Mouse (Mus musculus): Measurements from ENCODE around the gene Tbx3. TPM values are rescaled to one million over a fixed set of nuclear protein-coding genes. Genes with fewer than 3 reads are reported as not detected.

Gene Tbx3
- not detected in 2 replicates for polyA plus RNA-seq (2012)

DNA sequence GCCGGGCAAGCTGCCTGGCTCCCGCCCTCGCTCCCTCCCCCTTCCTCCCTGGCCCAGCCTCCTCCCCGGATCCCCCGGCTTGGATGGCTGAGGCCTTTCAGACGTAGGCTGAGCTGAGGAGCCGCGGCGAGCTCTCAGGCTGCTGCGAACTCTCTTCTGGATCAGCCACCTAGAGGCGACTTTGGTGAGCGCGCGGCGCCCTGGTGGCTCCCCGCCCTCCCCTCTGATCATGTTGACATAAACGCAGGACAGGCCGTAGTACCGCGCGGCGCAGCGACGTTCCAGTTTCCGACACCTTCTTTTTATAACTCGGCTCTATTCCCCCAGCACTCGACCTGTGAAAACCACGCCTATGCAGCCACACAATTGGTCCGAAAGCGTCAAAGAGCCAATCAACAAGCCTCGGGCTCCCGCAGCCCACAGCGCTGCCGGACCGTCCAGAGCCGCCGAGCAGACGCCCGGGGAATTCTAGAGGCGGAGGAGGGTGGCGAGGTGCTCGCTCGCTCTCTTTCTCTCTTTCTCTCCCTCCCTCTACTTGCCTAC is at the start of gene Tbx3:
Gene Tbx3, plus strand, starts transcription at position 104 of the 543 bp plus-strand sequence.
- no peaks in the 10 kb centered on the region for H3K9me3 ChIP-seq (ENCODE audit: control insufficient read depth, low read length)
- peak within 1 kb of the TSS; percentile 52 for H3K4me3 ChIP-seq (replicated peaks)
- peaks cover 99% of the 10 kb centered on the region for H3K27me3 ChIP-seq (ENCODE audit: control insufficient read depth)
- no peaks in the 10 kb centered on the region for H3K36me3 ChIP-seq (ENCODE audit: control insufficient read depth)
- H3K4me1 ChIP-seq (ENCODE audit: control insufficient read depth), result no peaks in the 10 kb centered on the region
- no peak for TF ChIP-seq TAL1 (IDR thresholded peaks at IDR 0.05; ENCODE audit: low read length)
- TF ChIP-seq GATA1 (IDR thresholded peaks at IDR 0.05; ENCODE audit: low read length), result no peak

DNA sequence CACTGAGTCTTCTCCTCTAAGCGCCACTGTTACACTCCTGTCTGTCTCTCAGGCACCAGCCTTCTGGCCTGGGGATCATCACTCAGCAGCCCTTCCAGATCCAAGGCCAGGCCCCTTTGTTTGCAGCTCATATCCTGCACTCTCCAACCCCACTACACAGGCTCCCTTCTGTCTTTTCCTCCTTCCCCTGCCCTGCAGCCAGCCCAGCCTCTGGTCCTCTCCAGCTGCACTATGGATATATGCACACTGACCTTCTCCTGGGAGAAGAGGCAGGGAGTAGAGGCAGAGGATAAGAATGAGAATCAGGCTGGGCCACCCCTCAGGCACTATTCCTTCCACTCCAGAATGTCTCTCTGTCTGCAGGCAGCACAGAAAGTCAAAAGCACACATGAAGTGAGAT is 48.4 kb upstream of the Tbx3 start:
- no peak overlapping the region for H3K4me3 ChIP-seq (replicated peaks)
- TF ChIP-seq TAL1 (IDR thresholded peaks at IDR 0.05; ENCODE audit: low read length), result no peak
- TF ChIP-seq GATA1 (IDR thresholded peaks at IDR 0.05; ENCODE audit: low read length), result no peak
- H3K36me3 ChIP-seq (ENCODE audit: control insufficient read depth), result no peaks in the 10 kb centered on the region
- H3K27me3 ChIP-seq (ENCODE audit: control insufficient read depth), result peaks cover 16% of the 10 kb centered on the region
- no peaks in the 10 kb centered on the region for H3K4me1 ChIP-seq (ENCODE audit: control insufficient read depth)
- no peaks in the 10 kb centered on the region for H3K9me3 ChIP-seq (ENCODE audit: control insufficient read depth, low read length)

DNA sequence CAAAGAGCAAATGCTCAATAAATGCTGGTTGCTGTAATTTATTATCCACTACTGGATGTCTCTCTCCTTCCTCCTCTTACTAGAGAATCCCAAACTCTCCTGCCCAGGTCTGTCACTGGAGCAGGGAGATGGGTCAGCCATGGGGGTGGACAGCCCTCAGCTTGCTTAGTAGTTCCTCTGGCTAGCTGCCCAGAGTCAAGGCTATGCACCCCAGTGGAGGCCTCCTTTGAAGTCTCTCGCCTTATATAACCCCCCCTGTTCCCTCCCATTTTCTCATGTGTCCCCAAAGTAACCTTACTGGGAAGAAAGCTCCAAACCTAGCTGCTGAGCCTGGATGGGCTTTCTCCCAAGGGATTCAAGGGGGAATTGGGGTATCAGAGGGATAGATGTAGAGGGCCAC is 45.9 kb upstream of the Tbx3 start:
- no peak overlapping the region for H3K4me3 ChIP-seq (replicated peaks)
- no peaks in the 10 kb centered on the region for H3K4me1 ChIP-seq (ENCODE audit: control insufficient read depth)
- TF ChIP-seq TAL1 (IDR thresholded peaks at IDR 0.05; ENCODE audit: low read length) (no peak), GATA1 (IDR thresholded peaks at IDR 0.05; ENCODE audit: low read length) (no peak)
- no peaks in the 10 kb centered on the region for H3K36me3 ChIP-seq (ENCODE audit: control insufficient read depth)
- H3K27me3 ChIP-seq (ENCODE audit: control insufficient read depth), result peaks cover 27% of the 10 kb centered on the region
- no peaks in the 10 kb centered on the region for H3K9me3 ChIP-seq (ENCODE audit: control insufficient read depth, low read length)

DNA sequence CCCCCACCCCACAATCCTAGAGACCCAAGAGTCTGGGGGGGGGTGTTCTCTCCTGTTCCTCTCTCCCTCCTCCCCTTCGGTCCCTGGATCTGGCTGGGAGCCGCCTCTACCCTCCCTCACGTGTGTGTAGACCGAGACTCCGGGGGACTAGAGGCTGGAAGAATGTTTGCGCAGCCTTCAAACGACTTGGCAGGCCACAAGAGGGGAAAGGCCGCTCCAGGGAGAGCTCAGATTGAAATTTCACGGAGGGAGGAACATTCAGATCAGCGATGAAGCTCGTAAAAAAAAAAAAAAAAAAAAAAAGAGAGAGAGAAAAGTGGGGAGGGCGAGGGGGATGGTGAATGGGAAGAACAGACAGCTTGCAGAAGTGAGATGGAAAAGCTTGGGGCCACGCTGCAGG is 44.9 kb upstream of the Tbx3 start:
- TF ChIP-seq GATA1 (IDR thresholded peaks at IDR 0.05; ENCODE audit: low read length), result no peak
- TF ChIP-seq TAL1 (IDR thresholded peaks at IDR 0.05; ENCODE audit: low read length), result no peak
- H3K27me3 ChIP-seq (ENCODE audit: control insufficient read depth), result peaks cover 27% of the 10 kb centered on the region
- H3K36me3 ChIP-seq (ENCODE audit: control insufficient read depth), result no peaks in the 10 kb centered on the region
- H3K9me3 ChIP-seq (ENCODE audit: control insufficient read depth, low read length), result no peaks in the 10 kb centered on the region
- no peak overlapping the region for H3K4me3 ChIP-seq (replicated peaks)
- no peaks in the 10 kb centered on the region for H3K4me1 ChIP-seq (ENCODE audit: control insufficient read depth)

DNA sequence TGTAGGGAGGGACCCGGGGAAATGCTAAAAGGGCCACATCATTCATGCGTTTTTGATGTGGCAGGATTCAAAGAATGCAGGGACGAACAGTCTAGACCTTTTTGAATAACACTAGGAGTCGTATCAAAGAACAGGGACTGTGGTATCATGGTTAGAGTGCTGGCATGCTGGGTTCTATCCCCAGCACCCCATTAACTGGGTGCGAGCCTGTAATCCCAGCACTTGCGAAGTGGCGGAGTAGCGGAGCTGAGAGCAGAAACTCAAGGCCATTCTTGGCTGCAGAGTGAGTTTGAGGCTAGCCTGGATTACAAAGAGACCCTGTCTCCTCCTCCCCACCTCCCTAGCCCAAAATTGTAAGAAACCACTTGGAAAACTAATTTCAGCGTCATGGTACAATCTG is 44.3 kb upstream of the Tbx3 start:
- H3K9me3 ChIP-seq (ENCODE audit: control insufficient read depth, low read length), result no peaks in the 10 kb centered on the region
- no peak for TF ChIP-seq GATA1 (IDR thresholded peaks at IDR 0.05; ENCODE audit: low read length)
- no peak for TF ChIP-seq TAL1 (IDR thresholded peaks at IDR 0.05; ENCODE audit: low read length)
- H3K4me3 ChIP-seq (replicated peaks), result no peak overlapping the region
- peaks cover 27% of the 10 kb centered on the region for H3K27me3 ChIP-seq (ENCODE audit: control insufficient read depth)
- no peaks in the 10 kb centered on the region for H3K36me3 ChIP-seq (ENCODE audit: control insufficient read depth)
- H3K4me1 ChIP-seq (ENCODE audit: control insufficient read depth), result no peaks in the 10 kb centered on the region

DNA sequence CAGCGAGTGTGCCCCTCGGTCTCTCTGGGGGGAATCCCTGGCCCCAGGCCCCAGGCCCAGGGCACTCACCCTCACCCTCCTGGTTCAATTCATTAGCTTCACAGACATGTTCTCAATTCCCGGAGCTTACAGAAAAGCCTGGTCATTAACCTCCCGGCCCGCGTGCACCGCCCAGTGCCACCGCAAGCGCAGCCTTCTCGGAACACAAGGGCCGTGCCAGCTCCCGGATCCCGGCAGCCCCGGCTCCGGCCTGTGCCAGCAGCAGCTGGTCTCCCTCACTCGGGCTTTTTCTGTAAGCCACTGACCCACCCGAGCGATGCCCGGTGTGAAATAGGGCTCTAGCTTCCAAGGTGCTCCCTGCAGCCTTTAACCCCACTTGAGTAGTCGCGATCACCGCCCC is 43.8 kb upstream of the Tbx3 start:
- Histone ChIP-seq H3K4me1 (ENCODE audit: control insufficient read depth) (no peaks in the 10 kb centered on the region), H3K9me3 (ENCODE audit: control insufficient read depth, low read length) (no peaks in the 10 kb centered on the region), H3K4me3 (replicated peaks) (no peak overlapping the region), H3K27me3 (ENCODE audit: control insufficient read depth) (peaks cover 27% of the 10 kb centered on the region), H3K36me3 (ENCODE audit: control insufficient read depth) (no peaks in the 10 kb centered on the region)
- TF ChIP-seq TAL1 (IDR thresholded peaks at IDR 0.05; ENCODE audit: low read length) (no peak), GATA1 (IDR thresholded peaks at IDR 0.05; ENCODE audit: low read length) (no peak)

DNA sequence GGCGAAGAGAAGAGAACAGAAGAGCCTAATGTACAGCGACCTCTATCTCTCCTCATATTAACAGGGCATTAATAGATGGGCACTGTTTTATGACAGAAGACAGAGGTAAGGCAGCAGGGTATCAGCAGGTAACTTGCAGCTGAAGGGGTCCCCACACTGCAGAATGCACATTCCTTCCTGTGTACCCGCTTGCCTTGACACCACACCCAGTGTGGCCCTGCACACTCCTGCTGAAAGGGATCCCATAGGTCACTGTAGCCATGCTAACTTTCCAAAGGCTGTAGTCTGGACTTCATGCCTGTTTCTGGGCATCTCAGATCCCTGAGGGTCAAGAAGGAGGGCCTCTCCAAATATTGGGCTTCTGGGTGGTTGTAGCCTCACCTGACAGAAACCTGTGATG is 42.4 kb upstream of the Tbx3 start:
- H3K27me3 ChIP-seq (ENCODE audit: control insufficient read depth), result peaks cover 27% of the 10 kb centered on the region
- H3K4me3 ChIP-seq (replicated peaks), result no peak overlapping the region
- no peaks in the 10 kb centered on the region for H3K36me3 ChIP-seq (ENCODE audit: control insufficient read depth)
- no peaks in the 10 kb centered on the region for H3K4me1 ChIP-seq (ENCODE audit: control insufficient read depth)
- TF ChIP-seq TAL1 (IDR thresholded peaks at IDR 0.05; ENCODE audit: low read length) (no peak), GATA1 (IDR thresholded peaks at IDR 0.05; ENCODE audit: low read length) (no peak)
- no peaks in the 10 kb centered on the region for H3K9me3 ChIP-seq (ENCODE audit: control insufficient read depth, low read length)

DNA sequence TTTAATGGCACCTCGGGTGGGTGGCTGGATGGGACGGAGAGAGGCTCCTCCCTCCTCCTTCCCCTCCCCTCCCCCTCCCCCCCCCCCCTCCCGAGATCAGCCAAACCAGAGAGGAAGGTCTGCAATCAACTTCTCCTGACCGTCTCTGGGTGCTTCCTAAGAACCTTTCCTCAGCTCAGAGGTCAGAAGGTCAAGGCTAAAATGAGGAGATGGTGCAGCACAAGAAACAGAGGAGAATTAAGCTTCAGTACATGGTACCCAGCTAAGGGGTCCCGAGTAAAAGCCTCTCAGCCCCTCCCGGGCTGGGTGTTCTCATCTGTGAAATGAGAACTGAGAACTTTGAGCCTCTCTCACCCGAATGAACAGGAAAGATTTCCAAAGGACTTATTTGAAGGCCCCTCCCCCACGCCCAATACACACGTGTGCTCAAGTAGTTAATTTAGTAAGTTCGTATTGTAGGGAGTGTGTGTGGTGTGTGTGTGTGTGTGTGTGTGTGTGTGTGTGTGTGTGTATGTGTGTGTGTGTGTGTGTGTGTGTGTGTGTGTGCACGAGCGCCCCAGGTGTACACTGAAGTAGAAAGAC is 41.6 kb upstream of the Tbx3 start:
- Histone ChIP-seq H3K36me3 (ENCODE audit: control insufficient read depth) (no peaks in the 10 kb centered on the region), H3K4me1 (ENCODE audit: control insufficient read depth) (no peaks in the 10 kb centered on the region), H3K27me3 (ENCODE audit: control insufficient read depth) (peaks cover 27% of the 10 kb centered on the region), H3K9me3 (ENCODE audit: control insufficient read depth, low read length) (no peaks in the 10 kb centered on the region), H3K4me3 (replicated peaks) (no peak overlapping the region)
- no peak for TF ChIP-seq TAL1 (IDR thresholded peaks at IDR 0.05; ENCODE audit: low read length)
- TF ChIP-seq GATA1 (IDR thresholded peaks at IDR 0.05; ENCODE audit: low read length), result no peak

DNA sequence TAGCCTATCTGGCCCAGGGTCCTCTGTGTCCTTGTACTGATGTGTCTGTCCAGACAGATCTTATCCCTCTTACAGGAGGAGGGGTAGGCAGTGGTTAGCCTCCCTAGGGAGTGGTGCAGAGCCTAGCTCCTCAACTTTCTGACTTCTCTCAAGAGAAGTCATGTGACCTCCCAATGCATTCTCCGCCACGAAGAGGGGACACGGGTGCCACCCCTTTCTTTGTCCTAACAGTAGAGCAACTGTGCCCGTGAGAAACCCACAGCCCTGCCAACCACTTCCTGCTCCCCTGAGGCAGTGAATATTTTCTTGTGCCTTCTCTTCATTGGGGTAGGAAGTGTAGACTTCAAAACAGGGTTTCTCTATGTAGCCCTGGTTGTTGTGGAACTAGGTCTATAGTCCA is 36.9 kb upstream of the Tbx3 start:
- no peak for TF ChIP-seq GATA1 (IDR thresholded peaks at IDR 0.05; ENCODE audit: low read length)
- Histone ChIP-seq H3K4me1 (ENCODE audit: control insufficient read depth) (no peaks in the 10 kb centered on the region), H3K9me3 (ENCODE audit: control insufficient read depth, low read length) (no peaks in the 10 kb centered on the region), H3K4me3 (replicated peaks) (no peak overlapping the region), H3K36me3 (ENCODE audit: control insufficient read depth) (no peaks in the 10 kb centered on the region), H3K27me3 (ENCODE audit: control insufficient read depth) (no peaks in the 10 kb centered on the region)

DNA sequence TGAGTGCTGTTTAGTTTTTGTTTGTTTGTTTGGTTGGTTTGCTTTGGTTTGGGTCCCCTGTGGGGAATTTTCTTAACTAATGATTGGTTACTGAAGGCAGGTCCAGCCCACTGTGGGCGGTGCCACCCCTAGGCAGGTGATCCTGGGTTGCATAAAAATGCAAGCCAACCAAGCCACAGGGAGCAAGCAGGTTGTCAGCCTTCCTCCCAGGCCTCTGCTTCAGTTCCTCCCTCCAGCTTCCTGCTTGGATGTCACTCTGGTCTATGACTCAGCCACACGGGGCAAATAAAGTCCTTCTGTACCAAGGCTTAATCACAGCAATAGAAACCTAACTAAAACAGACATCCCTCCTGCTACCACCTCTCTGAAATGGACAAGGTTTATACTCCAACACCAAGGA is 35.6 kb upstream of the Tbx3 start:
- Histone ChIP-seq H3K4me1 (ENCODE audit: control insufficient read depth) (no peaks in the 10 kb centered on the region), H3K4me3 (replicated peaks) (no peak overlapping the region), H3K36me3 (ENCODE audit: control insufficient read depth) (no peaks in the 10 kb centered on the region), H3K9me3 (ENCODE audit: control insufficient read depth, low read length) (no peaks in the 10 kb centered on the region), H3K27me3 (ENCODE audit: control insufficient read depth) (no peaks in the 10 kb centered on the region)
- TF ChIP-seq GATA1 (IDR thresholded peaks at IDR 0.05; ENCODE audit: low read length) (no peak), TAL1 (IDR thresholded peaks at IDR 0.05; ENCODE audit: low read length) (no peak)
